Mouse (Mus musculus) bone marrow macrophage, adult 2 months (primary cell): ENCODE measurements around the gene Pogk.

Experiments used
- CTCF ChIP-seq: IDR thresholded peaks from 2 replicates; pipeline ENCODE4 v1.5.1; 2012; ENCODE audit warnings: low read depth, mild to moderate bottlenecking, low read length, moderate library complexity
- POLR2A ChIP-seq: IDR thresholded peaks from 2 replicates; pipeline ENCODE4 v1.6.1; 2012; ENCODE audit warnings: mild to moderate bottlenecking, low read depth, low read length, borderline replicate concordance

DNA sequence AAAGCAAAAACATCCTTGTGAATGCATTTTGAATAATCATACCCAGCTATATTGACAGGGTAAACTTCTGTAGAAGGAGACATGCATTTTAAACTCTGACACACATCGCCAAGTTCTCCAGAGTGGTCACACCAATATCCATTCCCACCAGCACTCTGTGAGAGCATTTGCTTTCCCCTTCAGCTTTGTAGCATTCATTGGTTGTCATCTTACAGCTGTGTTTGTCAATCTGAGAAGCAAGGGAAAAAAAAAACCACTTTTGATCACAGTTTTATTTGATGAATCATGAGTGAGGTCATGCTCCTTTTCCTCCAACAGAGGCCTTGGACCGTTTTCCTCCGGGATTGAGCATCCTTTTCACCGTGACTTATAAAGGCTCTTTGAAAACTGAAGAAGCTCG lies 66.1 kb downstream of the Pogk start:
- TF ChIP-seq CTCF (no peak), POLR2A (no peak)
